Mouse (Mus musculus) midbrain, embryonic 14.5 days (tissue): ENCODE measurements at regions not wholly inside any gene's neighbourhood (a gene's known extent, or its start where the extent isn't known, plus 50 kb on each side); places are given as distances from the start of the nearest gene placed in this dataset.
A peak's percentile ranks its signal among the peaks of the same experiment; 100 is the strongest.

Source experiments
- ATAC-seq: fragments of 200-750 bp; cut with Nextera tagmentation; 2 replicates; pipeline ENCODE4 v1.8.0; 2017; ENCODE audit warnings: moderate number of reproducible peaks, moderate library complexity; ENCODE audit not compliant: low FRiP score, low TSS enrichment
- DNase-seq: peaks from one replicate; pipeline ENCODE4 v3.0.0-alpha.2; 2015
- H3K27ac ChIP-seq: fragments of 300-500 bp; sonication (generic); replicated peaks from 2 replicates; pipeline ENCODE4 v1.5.1; 2014; ENCODE audit warnings: mild to moderate bottlenecking, low read depth, low read length, moderate library complexity
- H3K27me3 ChIP-seq: fragments of 300-500 bp; sonication (generic); 2 replicates; pipeline ENCODE4 v1.6.1; 2014; ENCODE audit warnings: low read length, control low read depth, mixed read lengths; ENCODE audit not compliant: control insufficient read depth, insufficient read depth
- H3K36me3 ChIP-seq: fragments of 300-500 bp; sonication (generic); 2 replicates; pipeline ENCODE4 v1.6.1; 2014; ENCODE audit warnings: low read length, control low read depth; ENCODE audit not compliant: control insufficient read depth, insufficient read depth
- H3K4me1 ChIP-seq: fragments of 300-500 bp; sonication (generic); 2 replicates; pipeline ENCODE4 v1.6.1; 2014; ENCODE audit warnings: mild to moderate bottlenecking, antibody characterized with exemption, low read length, control low read depth; ENCODE audit not compliant: control insufficient read depth, insufficient read depth
- H3K4me2 ChIP-seq: fragments of 300-500 bp; sonication (generic); 2 replicates; pipeline ENCODE4 v1.6.1; 2014; ENCODE audit warnings: mild to moderate bottlenecking, low read length, moderate library complexity
- H3K4me3 ChIP-seq: fragments of 300-500 bp; sonication (generic); replicated peaks from 2 replicates; pipeline ENCODE4 v1.5.1; 2014; ENCODE audit warnings: low read depth, low read length
- H3K9ac ChIP-seq: fragments of 300-500 bp; sonication (generic); replicated peaks from 2 replicates; pipeline ENCODE4 v1.6.1; 2014; ENCODE audit warnings: mild to moderate bottlenecking, low read length, moderate library complexity
- H3K9me3 ChIP-seq: fragments of 300-500 bp; sonication (generic); 2 replicates; pipeline ENCODE4 v1.6.1; 2016; ENCODE audit warnings: low read length, control low read depth, mixed read lengths; ENCODE audit not compliant: control insufficient read depth
- WGBS: fragments of 180-500 bp; shearing (Covaris S2); extraction: QIAGEN DNeasy Blood & Tissue Kit; methylation state at CpG from one replicate; pipeline ENCODE4 v1.1.7; 2014; 5-methylcytosine and 5-hydroxymethylcytosine counted together

DNA sequence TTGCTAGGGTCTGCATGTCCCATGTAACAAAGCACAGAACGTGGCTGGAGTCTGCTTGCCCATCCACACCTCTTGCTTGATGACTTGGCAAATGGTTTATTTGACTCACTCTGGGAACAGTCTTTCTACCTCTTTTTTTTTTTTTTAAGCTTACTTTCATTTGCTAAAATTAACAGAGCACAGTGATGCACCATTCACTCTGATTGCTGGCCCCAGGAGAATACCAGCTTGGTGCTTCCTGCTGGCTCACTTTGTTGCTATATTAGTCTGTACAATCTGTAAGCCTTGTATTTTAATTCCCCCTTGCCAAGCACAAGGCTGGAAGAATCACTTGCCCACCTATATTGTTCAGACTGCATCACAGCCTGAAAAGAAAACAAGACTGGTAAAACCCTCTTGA lies 521.4 kb upstream of the Atp11b start:
- Histone ChIP-seq H3K9me3 (no peaks in the 10 kb centered on the region), H3K27me3 (no peaks in the 10 kb centered on the region), H3K27ac (no peak overlapping the region), H3K4me1 (no peaks in the 10 kb centered on the region), H3K9ac (no peak overlapping the region), H3K4me3 (no peak overlapping the region), H3K36me3 (no peaks in the 10 kb centered on the region), H3K4me2 (no peak overlapping the region)
- 53% methylated on average over 1 of the region's 1 CpGs for WGBS
- no peak for ATAC-seq
- no peak for DNase-seq

DNA sequence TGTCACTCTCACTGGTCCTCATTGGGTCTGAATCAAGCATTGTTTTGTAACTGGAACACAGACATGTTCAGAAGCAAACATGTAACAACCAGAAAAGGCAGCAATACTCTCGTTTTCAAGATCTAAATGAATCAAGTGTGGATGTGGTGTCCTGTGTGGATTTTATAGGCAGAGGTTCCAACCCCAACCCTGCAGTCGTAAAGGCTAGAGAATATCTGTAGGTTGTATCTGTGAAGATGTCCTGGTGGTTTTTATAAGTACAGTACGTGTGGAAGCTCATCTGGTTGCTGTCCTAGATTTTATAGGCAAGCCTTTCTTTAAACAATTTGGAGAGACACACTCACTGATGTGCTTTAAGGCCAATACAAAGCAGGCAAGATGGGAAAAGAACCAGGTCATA lies 518.8 kb upstream of the Atp11b start:
- H3K4me1 ChIP-seq: no peaks in the 10 kb centered on the region
- H3K27me3 ChIP-seq: no peaks in the 10 kb centered on the region
- no peak overlapping the region for H3K9ac ChIP-seq
- ATAC-seq (no peak), DNase-seq (no peak)
- 89% methylated on average over 3 of the region's 3 CpGs for WGBS
- H3K9me3 ChIP-seq: no peaks in the 10 kb centered on the region
- H3K4me3 ChIP-seq: no peak overlapping the region
- no peaks in the 10 kb centered on the region for H3K36me3 ChIP-seq
- no peak overlapping the region for H3K4me2 ChIP-seq
- H3K27ac ChIP-seq: no peak overlapping the region

GRCm38 (mm10) chr3:35235772-35236171 lies 518.1 kb upstream of the Atp11b start:
- Histone ChIP-seq H3K4me1 (no peaks in the 10 kb centered on the region), H3K4me3 (no peak overlapping the region), H3K9ac (no peak overlapping the region), H3K36me3 (no peaks in the 10 kb centered on the region), H3K4me2 (no peak overlapping the region), H3K27me3 (no peaks in the 10 kb centered on the region), H3K27ac (no peak overlapping the region), H3K9me3 (no peaks in the 10 kb centered on the region)
- WGBS: 61% methylated on average over 5 of the region's 5 CpGs
- DNase-seq (no peak), ATAC-seq (no peak)

- no peak for ATAC-seq
- Histone ChIP-seq H3K36me3 (no peaks in the 10 kb centered on the region), H3K4me3 (no peak overlapping the region), H3K4me1 (peaks cover 4% of the 10 kb centered on the region; the same call in 1 of the 2 replicates), H3K9me3 (no peaks in the 10 kb centered on the region), H3K4me2 (no peak overlapping the region), H3K27me3 (no peaks in the 10 kb centered on the region), H3K9ac (no peak overlapping the region), H3K27ac (no peak overlapping the region)
- no peak for DNase-seq
- 92% methylated on average over 6 of the region's 6 CpGs for whole genome bisulfite sequencing
These were observed 516.6 kb upstream of the Atp11b start for GRCm38 (mm10) chr3:35237342-35237741.

- ATAC-seq: no peak
- Histone ChIP-seq H3K9me3 (no peaks in the 10 kb centered on the region), H3K9ac (no peak overlapping the region), H3K27ac (no peak overlapping the region), H3K4me1 (peaks cover 15% of the 10 kb centered on the region), H3K36me3 (no peaks in the 10 kb centered on the region), H3K4me2 (no peak overlapping the region), H3K4me3 (no peak overlapping the region), H3K27me3 (no peaks in the 10 kb centered on the region)
- 27% methylated on average over 6 of the region's 6 CpGs for WGBS
- no peak for DNase-seq
These were observed 511.6 kb upstream of the Atp11b start for GRCm38 (mm10) chr3:35242349-35242748.

DNA sequence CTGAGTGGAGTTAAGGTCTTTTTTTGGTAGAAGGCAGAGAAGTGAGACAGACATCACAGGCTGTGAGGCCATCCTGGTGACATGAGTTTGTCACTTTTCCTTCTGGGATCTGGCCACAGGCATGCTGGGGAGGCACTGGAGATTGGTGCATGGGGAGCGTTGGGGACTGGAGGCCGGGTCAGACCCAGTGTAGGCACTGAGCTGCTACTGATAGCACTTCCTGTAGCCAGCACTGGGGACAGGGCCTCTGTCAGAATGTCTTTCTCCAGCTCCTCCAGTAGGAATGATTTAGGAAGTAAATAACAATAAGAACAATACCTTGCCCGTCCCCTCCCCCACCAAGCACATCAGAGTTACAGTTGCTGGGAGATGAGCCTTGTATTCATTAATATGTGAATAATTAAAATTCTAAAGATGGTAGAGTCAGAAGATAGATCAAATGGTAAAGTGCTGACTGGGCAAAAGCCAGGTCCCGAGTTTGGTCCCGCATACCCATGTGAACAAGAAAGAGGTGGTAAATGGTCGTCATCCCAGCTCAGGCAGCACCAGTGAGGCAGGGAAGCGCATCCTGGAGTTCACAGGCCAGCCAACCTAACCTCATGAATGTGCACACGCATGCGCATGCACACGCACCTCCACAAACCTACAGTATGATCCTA lies 510.9 kb upstream of the Atp11b start:
- 0 out of 2 replicates have a peak, but pooled peaks have one; percentile 55 for ATAC-seq
- Histone ChIP-seq H3K4me2 (no peak overlapping the region), H3K27me3 (no peaks in the 10 kb centered on the region), H3K27ac (no peak overlapping the region), H3K9me3 (no peaks in the 10 kb centered on the region), H3K4me3 (no peak overlapping the region), H3K9ac (no peak overlapping the region), H3K36me3 (no peaks in the 10 kb centered on the region), H3K4me1 (peaks cover 15% of the 10 kb centered on the region)
- no peak for DNase-seq
- WGBS: 61% methylated on average over 10 of the region's 10 CpGs

GRCm38 (mm10) chr3:35245003-35245402 lies 508.9 kb upstream of the Atp11b start:
- H3K27me3 ChIP-seq: no peaks in the 10 kb centered on the region
- H3K4me2 ChIP-seq: no peak overlapping the region
- 2% methylated on average over 8 of the region's 8 CpGs for WGBS
- H3K9me3 ChIP-seq: no peaks in the 10 kb centered on the region
- DNase-seq (no peak), ATAC-seq (no peak)
- H3K36me3 ChIP-seq: no peaks in the 10 kb centered on the region
- no peak overlapping the region for H3K4me3 ChIP-seq
- no peak overlapping the region for H3K27ac ChIP-seq
- 0 out of 2 replicates have a peak overlapping the region, but pooled peaks have one; percentile 10 for H3K9ac ChIP-seq
- H3K4me1 ChIP-seq: peaks cover 16% of the 10 kb centered on the region

GRCm38 (mm10) chr3:35245946-35246665 lies 507.8 kb upstream of the Atp11b start:
- no peaks in the 10 kb centered on the region for H3K36me3 ChIP-seq
- H3K4me1 ChIP-seq: peaks cover 21% of the 10 kb centered on the region
- no peak overlapping the region for H3K4me3 ChIP-seq
- H3K9me3 ChIP-seq: no peaks in the 10 kb centered on the region
- H3K27ac ChIP-seq: no peak overlapping the region
- 61% methylated on average over 10 of the region's 10 CpGs for WGBS
- H3K9ac ChIP-seq: no peak overlapping the region
- H3K27me3 ChIP-seq: no peaks in the 10 kb centered on the region
- DNase-seq (no peak), ATAC-seq (no peak)
- no peak overlapping the region for H3K4me2 ChIP-seq

DNA sequence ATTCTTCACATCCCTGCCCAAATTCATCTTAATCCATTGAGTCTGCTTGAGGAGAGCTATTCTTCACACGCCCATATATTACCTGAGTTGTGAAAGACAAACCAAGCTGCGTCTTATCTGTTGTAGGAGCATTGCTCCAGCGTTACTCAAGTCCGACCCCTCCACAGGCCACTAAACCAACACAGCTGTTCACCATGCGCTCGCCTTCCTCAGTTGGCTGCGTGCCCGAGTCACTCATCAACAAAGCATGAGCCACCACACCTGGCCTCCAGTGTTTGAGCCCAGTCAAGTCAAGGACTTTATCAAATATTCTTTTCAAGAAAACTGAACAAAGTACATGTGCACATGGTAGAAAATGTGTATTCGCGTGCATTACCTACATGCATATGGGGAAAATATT lies 504.7 kb upstream of the Atp11b start:
- no peaks in the 10 kb centered on the region for H3K9me3 ChIP-seq
- no peak overlapping the region for H3K27ac ChIP-seq
- WGBS: 74% methylated on average over 10 of the region's 10 CpGs
- no peak overlapping the region for H3K4me2 ChIP-seq
- DNase-seq (peak; percentile 41), ATAC-seq (no peak)
- H3K4me1 ChIP-seq: peaks cover 9% of the 10 kb centered on the region; the same call in 1 of the 2 replicates
- H3K9ac ChIP-seq: no peak overlapping the region
- no peak overlapping the region for H3K4me3 ChIP-seq
- H3K36me3 ChIP-seq: no peaks in the 10 kb centered on the region
- H3K27me3 ChIP-seq: no peaks in the 10 kb centered on the region
